Mouse (Mus musculus) embryonic facial prominence, embryonic 10.5 days (tissue): Measurements from ENCODE around the gene Foxn3. TPM values are rescaled to one million over a fixed set of nuclear protein-coding genes. Genes with fewer than 3 reads are reported as not detected.

Experiments used
- DNase-seq: peaks from one replicate; pipeline ENCODE4 v3.0.0-alpha.2; 2017; ENCODE audit warnings: low spot score
- H3K27ac ChIP-seq: fragments of 300-500 bp; sonication (generic); replicated peaks from 2 replicates; pipeline ENCODE4 v1.5.1; 2016; ENCODE audit warnings: mild to moderate bottlenecking
- H3K27me3 ChIP-seq: fragments of 300-500 bp; sonication (generic); replicated peaks from 2 replicates; pipeline ENCODE4 v1.6.1; 2016; ENCODE audit warnings: low read depth, mild to moderate bottlenecking; ENCODE audit not compliant: poor library complexity, severe bottlenecking
- H3K36me3 ChIP-seq: fragments of 300-500 bp; sonication (generic); replicated peaks from 2 replicates; pipeline ENCODE4 v1.6.1; 2016; ENCODE audit warnings: mild to moderate bottlenecking, moderate library complexity
- H3K4me1 ChIP-seq: fragments of 300-500 bp; sonication (generic); 2 replicates; pipeline ENCODE4 v1.6.1; 2016
- H3K4me3 ChIP-seq: fragments of 300-500 bp; sonication (generic); 2 replicates; pipeline ENCODE4 v1.5.1; 2016; ENCODE audit warnings: mild to moderate bottlenecking, moderate library complexity
- H3K9me3 ChIP-seq: fragments of 300-500 bp; sonication (generic); 2 replicates; pipeline ENCODE4 v1.6.1; 2016; ENCODE audit warnings: mild to moderate bottlenecking
- WGBS: fragments of 180-500 bp; shearing (Covaris S2); methylation state at CpG from one replicate; pipeline ENCODE4 v1.1.7; 2016; 5-methylcytosine and 5-hydroxymethylcytosine counted together
- polyA plus RNA-seq: library from polyadenylated mRNA; unstranded; fragments of >200 nt; fragmentation: Nextera tagmentation; extraction: Ambion mirVana; gene quantifications from 2 replicates; pipeline ENCODE4 v1.2.1, GENCODE M21; 2016

The Foxn3 gene
- polyA plus RNA-seq, 1 experiment from 2014 or later = 64.7 TPM

GRCm38 (mm10) chr12:99268954-99269353, 294.4 kb downstream of the Foxn3 start:
- Histone ChIP-seq H3K4me1 (peaks cover 8% of the 10 kb centered on the region), H3K4me3 (no peak overlapping the region), H3K9me3 (no peaks in the 10 kb centered on the region), H3K27ac (no peak overlapping the region), H3K36me3 (no peaks in the 10 kb centered on the region; the same call in 1 of the 2 replicates), H3K27me3 (no peaks in the 10 kb centered on the region)
- WGBS = 87% methylated on average over 11 of the region's 11 CpGs
- DNase-seq = no peak

- Histone ChIP-seq H3K9me3 (no peaks in the 10 kb centered on the region), H3K4me1 (peaks cover 4% of the 10 kb centered on the region), H3K36me3 (no peaks in the 10 kb centered on the region; the same call in 1 of the 2 replicates), H3K27ac (no peak overlapping the region), H3K27me3 (no peaks in the 10 kb centered on the region), H3K4me3 (no peak overlapping the region)
- WGBS = 82% methylated on average over 11 of the region's 11 CpGs
- DNase-seq = no peak
Measured at GRCm38 (mm10) chr12:99267732-99268131, 295.6 kb downstream of the Foxn3 start.

- H3K36me3 ChIP-seq = peaks cover 2% of the 10 kb centered on the region; the same call in 1 of the 2 replicates
- no peak overlapping the region for H3K4me3 ChIP-seq
- H3K4me1 ChIP-seq = peaks cover 4% of the 10 kb centered on the region
- no peak for DNase-seq
- 91% methylated on average over 7 of the region's 7 CpGs for WGBS
- no peak overlapping the region for H3K27ac ChIP-seq
- no peaks in the 10 kb centered on the region for H3K27me3 ChIP-seq
- H3K9me3 ChIP-seq = no peaks in the 10 kb centered on the region
Measured at GRCm38 (mm10) chr12:99266434-99266833, 296.9 kb downstream of the Foxn3 start.

GRCm38 (mm10) chr12:99265777-99266176, 297.6 kb downstream of the Foxn3 start:
- H3K27me3 ChIP-seq = no peaks in the 10 kb centered on the region
- no peak for DNase-seq
- no peaks in the 10 kb centered on the region for H3K9me3 ChIP-seq
- no peak overlapping the region for H3K27ac ChIP-seq
- H3K36me3 ChIP-seq = peaks cover 2% of the 10 kb centered on the region; the same call in 1 of the 2 replicates
- H3K4me1 ChIP-seq = peaks cover 4% of the 10 kb centered on the region
- 91% methylated on average over 6 of the region's 6 CpGs for WGBS
- no peak overlapping the region for H3K4me3 ChIP-seq

GRCm38 (mm10) chr12:99264386-99264785, 299.0 kb downstream of the Foxn3 start:
- Histone ChIP-seq H3K36me3 (peaks cover 2% of the 10 kb centered on the region; the same call in 1 of the 2 replicates), H3K27me3 (no peaks in the 10 kb centered on the region), H3K4me1 (peaks cover 12% of the 10 kb centered on the region), H3K4me3 (no peak overlapping the region), H3K27ac (no peak overlapping the region), H3K9me3 (no peaks in the 10 kb centered on the region)
- 75% methylated on average over 7 of the region's 7 CpGs for WGBS
- DNase-seq = no peak

GRCm38 (mm10) chr12:99263592-99264335, 299.6 kb downstream of the Foxn3 start:
- DNase-seq = no peak
- H3K4me3 ChIP-seq = no peak overlapping the region
- H3K9me3 ChIP-seq = no peaks in the 10 kb centered on the region
- H3K4me1 ChIP-seq = peaks cover 10% of the 10 kb centered on the region
- no peaks in the 10 kb centered on the region for H3K27me3 ChIP-seq
- peaks cover 2% of the 10 kb centered on the region; the same call in 1 of the 2 replicates for H3K36me3 ChIP-seq
- no peak overlapping the region for H3K27ac ChIP-seq
- WGBS = 90% methylated on average over 12 of the region's 12 CpGs

- no peak for DNase-seq
- Histone ChIP-seq H3K9me3 (no peaks in the 10 kb centered on the region), H3K4me1 (peaks cover 10% of the 10 kb centered on the region), H3K27me3 (no peaks in the 10 kb centered on the region), H3K4me3 (no peak overlapping the region), H3K27ac (no peak overlapping the region), H3K36me3 (peaks cover 2% of the 10 kb centered on the region; the same call in 1 of the 2 replicates)
- WGBS = 73% methylated on average over 1 of the region's 1 CpGs
Measured at GRCm38 (mm10) chr12:99262840-99263239, 300.5 kb downstream of the Foxn3 start.

GRCm38 (mm10) chr12:99262066-99262599, 301.2 kb downstream of the Foxn3 start:
- Histone ChIP-seq H3K4me3 (no peak overlapping the region), H3K27ac (no peak overlapping the region), H3K27me3 (no peaks in the 10 kb centered on the region), H3K36me3 (peaks cover 2% of the 10 kb centered on the region; the same call in 1 of the 2 replicates), H3K4me1 (peaks cover 10% of the 10 kb centered on the region), H3K9me3 (no peaks in the 10 kb centered on the region)
- 91% methylated on average over 11 of the region's 11 CpGs for WGBS
- no peak for DNase-seq

- Histone ChIP-seq H3K27me3 (no peaks in the 10 kb centered on the region), H3K27ac (no peak overlapping the region), H3K9me3 (no peaks in the 10 kb centered on the region), H3K36me3 (peaks cover 2% of the 10 kb centered on the region; the same call in 1 of the 2 replicates), H3K4me3 (no peak overlapping the region), H3K4me1 (peaks cover 10% of the 10 kb centered on the region)
- no peak for DNase-seq
- WGBS = 80% methylated on average over 10 of the region's 10 CpGs
Measured at GRCm38 (mm10) chr12:99260171-99260570, 303.2 kb downstream of the Foxn3 start.

- no peak for DNase-seq
- no peaks in the 10 kb centered on the region for H3K27me3 ChIP-seq
- H3K4me3 ChIP-seq = no peak overlapping the region
- H3K4me1 ChIP-seq = peaks cover 20% of the 10 kb centered on the region
- no peaks in the 10 kb centered on the region for H3K9me3 ChIP-seq
- H3K27ac ChIP-seq = no peak overlapping the region
- H3K36me3 ChIP-seq = 0 out of 2 replicates have a peak, but pooled peaks cover 2% of the 10 kb centered on the region
- WGBS = 87% methylated on average over 5 of the region's 5 CpGs
Measured at GRCm38 (mm10) chr12:99257570-99257969, 305.8 kb downstream of the Foxn3 start.

- 0 out of 2 replicates have a peak, but pooled peaks cover 1% of the 10 kb centered on the region for H3K36me3 ChIP-seq
- DNase-seq = no peak
- 92% methylated on average over 8 of the region's 8 CpGs for WGBS
- no peaks in the 10 kb centered on the region for H3K9me3 ChIP-seq
- no peak overlapping the region for H3K27ac ChIP-seq
- H3K4me3 ChIP-seq = no peak overlapping the region
- peaks cover 20% of the 10 kb centered on the region for H3K4me1 ChIP-seq
- no peaks in the 10 kb centered on the region for H3K27me3 ChIP-seq
Measured at GRCm38 (mm10) chr12:99256997-99257396, 306.4 kb downstream of the Foxn3 start.

- H3K36me3 ChIP-seq = peaks cover under 1% of the 10 kb centered on the region; the same call in 1 of the 2 replicates
- H3K4me3 ChIP-seq = no peak overlapping the region
- DNase-seq = no peak
- peaks cover 20% of the 10 kb centered on the region for H3K4me1 ChIP-seq
- no peak overlapping the region for H3K27ac ChIP-seq
- H3K9me3 ChIP-seq = no peaks in the 10 kb centered on the region
- H3K27me3 ChIP-seq = no peaks in the 10 kb centered on the region
- WGBS = 88% methylated on average over 5 of the region's 5 CpGs
Measured at GRCm38 (mm10) chr12:99256463-99256862, 306.9 kb downstream of the Foxn3 start.

- WGBS = 89% methylated on average over 8 of the region's 8 CpGs
- H3K27me3 ChIP-seq = no peaks in the 10 kb centered on the region
- H3K27ac ChIP-seq = no peak overlapping the region
- no peak overlapping the region for H3K4me3 ChIP-seq
- DNase-seq = no peak
- H3K36me3 ChIP-seq = peaks cover 6% of the 10 kb centered on the region; the same call in 1 of the 2 replicates
- H3K4me1 ChIP-seq = peaks cover 13% of the 10 kb centered on the region
- H3K9me3 ChIP-seq = no peaks in the 10 kb centered on the region
Measured at GRCm38 (mm10) chr12:99254436-99254835, 308.9 kb downstream of the Foxn3 start.
